Mouse (Mus musculus) granulocyte monocyte progenitor cell, adult 5-6 weeks (primary cell): ENCODE results near the gene Casc3. TPM values are rescaled to one million over a fixed set of nuclear protein-coding genes. Genes with fewer than 3 reads are reported as not detected.

Source experiments
- ATAC-seq: replicated peaks from 2 replicates; pipeline ENCODE4 v1.8.0; 2016; ENCODE audit warnings: mild to moderate bottlenecking, moderate TSS enrichment, inconsistent platforms; ENCODE audit not compliant: poor library complexity, severe bottlenecking
- total RNA-seq, 2 experiments: library from RNA; stranded (forward) in 1 of 2; stranded (reverse) in 1 of 2; fragments of 200-712, 200-1000 nt in 1 of 2; fragments of >200 nt in 1 of 2; fragmentation: Nextera tagmentation in 1 of 2; gene quantifications; 2 replicates each; pipeline ENCODE4 v1.2.3; 2014 to 2017

Casc3 gene
- total RNA-seq (2014; fragmentation: Nextera tagmentation) (46.1 and 46.7 TPM in 2 replicates), total RNA-seq (2017) (13.6 and 31.8 TPM in 2 replicates)

GRCm38 (mm10) chr11:98804605-98805004 is at the start of gene Casc3:
Gene Casc3, plus strand, starts transcription at chr11:98804905.
- ATAC-seq, result no peak

GRCm38 (mm10) chr11:98755726-98756380 is 48.9 kb upstream of the Casc3 start:
- ATAC-seq, result no peak

GRCm38 (mm10) chr11:98756711-98757110 is 48.0 kb upstream of the Casc3 start:
- no peak for ATAC-seq

GRCm38 (mm10) chr11:98761939-98762338 is 42.8 kb upstream of the Casc3 start:
- ATAC-seq, result no peak

- ATAC-seq, result 0 out of 2 replicates have a peak, but pooled peaks have one; percentile 26
Observed at GRCm38 (mm10) chr11:98762756-98763501, 41.8 kb upstream of the Casc3 start.

GRCm38 (mm10) chr11:98763502-98763861 is 41.2 kb upstream of the Casc3 start:
- no peak for ATAC-seq

- no peak for ATAC-seq
Observed at GRCm38 (mm10) chr11:98764091-98764490, 40.6 kb upstream of the Casc3 start.

- no peak for ATAC-seq
Observed at GRCm38 (mm10) chr11:98764746-98765145, 40.0 kb upstream of the Casc3 start.

GRCm38 (mm10) chr11:98765421-98766309 is 39.0 kb upstream of the Casc3 start:
- no peak for ATAC-seq

- ATAC-seq, result no peak
Observed at GRCm38 (mm10) chr11:98766346-98766745, 38.4 kb upstream of the Casc3 start.

- ATAC-seq, result no peak
Observed at GRCm38 (mm10) chr11:98766816-98767215, 37.9 kb upstream of the Casc3 start.

- peak; percentile 60 for ATAC-seq
Observed at GRCm38 (mm10) chr11:98767276-98767675, 37.4 kb upstream of the Casc3 start.

GRCm38 (mm10) chr11:98767713-98768112 is 37.0 kb upstream of the Casc3 start:
- ATAC-seq, result no peak

GRCm38 (mm10) chr11:98768127-98769006 is 36.3 kb upstream of the Casc3 start:
- ATAC-seq, result no peak

- no peak for ATAC-seq
Observed at GRCm38 (mm10) chr11:98769007-98769954, 35.4 kb upstream of the Casc3 start.

- ATAC-seq, result no peak
Observed at GRCm38 (mm10) chr11:98770096-98770975, 34.4 kb upstream of the Casc3 start.

- no peak for ATAC-seq
Observed at GRCm38 (mm10) chr11:98771131-98771530, 33.6 kb upstream of the Casc3 start.
